Mouse (Mus musculus) brain, embryonic 14.5 days (tissue): ENCODE measurements at regions not wholly inside any gene's neighbourhood (a gene's known extent, or its start where the extent isn't known, plus 50 kb on each side); places are given as distances from the start of the nearest gene placed in this dataset.

ENCODE experiments used
- CTCF ChIP-seq: fragments of 200-500 bp; IDR thresholded peaks from 2 replicates; pipeline ENCODE4 v1.5.1; 2012; ENCODE audit warnings: inconsistent platforms, mild to moderate bottlenecking, moderate library complexity, borderline replicate concordance; ENCODE audit not compliant: insufficient read depth, insufficient read length; ENCODE audit errors: extremely low read depth
- POLR2A ChIP-seq: fragments of 200-500 bp; IDR thresholded peaks from 2 replicates; pipeline ENCODE4 v1.6.1; 2012; ENCODE audit warnings: mild to moderate bottlenecking, inconsistent platforms, borderline replicate concordance; ENCODE audit not compliant: poor library complexity, insufficient read depth, insufficient read length, severe bottlenecking; ENCODE audit errors: extremely low read depth

DNA sequence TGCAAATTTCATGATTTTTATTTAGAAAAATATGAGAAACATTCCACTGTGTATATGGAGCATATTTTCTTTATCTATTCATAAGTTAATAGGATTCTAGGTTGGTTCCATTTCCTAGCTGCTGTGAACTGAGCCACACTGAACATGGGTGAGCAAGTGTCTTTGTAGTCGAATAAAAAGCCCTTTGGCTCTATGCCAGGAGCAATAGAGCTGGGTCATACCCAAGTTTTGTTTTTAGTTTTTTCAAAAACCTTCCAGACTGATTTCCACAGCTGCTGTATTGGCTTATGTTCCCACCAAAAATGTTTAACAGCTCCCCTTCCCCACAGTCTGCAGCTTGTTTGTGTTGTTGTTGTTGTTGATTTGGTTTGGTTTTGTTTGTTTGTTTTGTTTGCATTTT is 822.5 kb downstream of the Tmem114 start:
- TF ChIP-seq CTCF (no peak), POLR2A (no peak)
